Mouse (Mus musculus) cerebellum, postnatal 10 days (tissue): ENCODE data around the gene Trim56.

Source experiments
- DNase-seq, 2 experiments: peaks; one replicate each; pipeline ENCODE4 v3.0.0; 2021; ENCODE audit warnings: mixed read lengths in 2 of 2

The Trim56 gene

DNA sequence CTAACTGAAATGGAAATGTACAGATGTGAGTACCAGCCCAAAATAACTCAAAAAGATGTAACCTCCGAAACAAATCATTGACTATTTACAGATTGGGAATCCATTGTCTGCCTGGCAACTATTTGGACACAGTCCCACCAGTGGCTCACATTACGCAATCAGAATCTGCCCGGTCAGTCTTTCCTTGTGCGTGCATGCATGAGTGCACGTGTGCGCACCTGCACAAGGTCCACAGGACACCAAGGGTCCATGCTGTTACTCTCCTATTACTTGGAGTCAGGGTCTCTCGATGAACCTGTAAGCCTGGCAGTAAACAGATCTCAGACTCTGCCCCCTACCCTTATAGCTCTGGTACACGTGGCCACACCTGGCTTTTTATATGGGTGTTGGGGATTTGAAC lies 8.3 kb downstream of the Trim56 start:
- no peak for DNase-seq

DNA sequence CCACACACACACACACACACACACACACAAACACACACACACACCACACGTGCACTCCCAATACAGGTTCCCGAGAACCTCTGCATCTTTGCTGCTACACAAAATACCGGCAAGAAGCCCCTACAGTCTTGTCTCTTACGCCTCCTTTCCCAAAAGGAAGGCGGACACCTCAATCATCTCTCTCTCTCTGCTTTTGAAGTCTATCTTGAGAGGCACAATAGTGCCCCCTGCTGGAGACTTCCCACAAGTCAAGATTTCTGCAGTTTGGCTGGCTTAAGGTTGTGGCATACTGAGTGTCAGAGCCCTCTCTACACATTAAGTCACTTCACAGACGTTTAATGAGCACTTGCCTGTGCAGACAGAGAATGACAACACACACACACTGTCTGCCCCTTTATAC lies 9.0 kb downstream of the Trim56 start:
- DNase-seq: peak; percentile 92 to 95

DNA sequence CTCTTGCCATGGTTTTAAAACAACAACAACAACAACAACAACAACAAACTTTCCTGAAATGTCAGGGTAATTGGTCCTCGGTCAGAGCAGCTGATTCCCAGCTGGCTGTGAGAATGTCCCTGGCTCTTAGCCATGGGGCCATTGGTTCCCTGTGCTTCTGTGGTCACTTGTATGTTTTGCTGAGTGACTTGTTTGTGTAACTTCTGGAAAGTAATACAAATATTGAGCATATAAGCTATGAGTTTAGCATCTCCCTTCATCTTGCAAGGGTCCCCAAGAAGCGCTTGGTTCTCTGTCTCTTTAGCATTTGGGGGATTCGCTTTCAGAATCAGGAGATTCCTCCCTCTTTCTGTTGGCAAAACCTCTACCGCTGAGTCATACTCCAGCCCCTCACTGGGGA lies 9.6 kb downstream of the Trim56 start:
- DNase-seq: peak in 1 of 2 experiments; percentile 40

DNA sequence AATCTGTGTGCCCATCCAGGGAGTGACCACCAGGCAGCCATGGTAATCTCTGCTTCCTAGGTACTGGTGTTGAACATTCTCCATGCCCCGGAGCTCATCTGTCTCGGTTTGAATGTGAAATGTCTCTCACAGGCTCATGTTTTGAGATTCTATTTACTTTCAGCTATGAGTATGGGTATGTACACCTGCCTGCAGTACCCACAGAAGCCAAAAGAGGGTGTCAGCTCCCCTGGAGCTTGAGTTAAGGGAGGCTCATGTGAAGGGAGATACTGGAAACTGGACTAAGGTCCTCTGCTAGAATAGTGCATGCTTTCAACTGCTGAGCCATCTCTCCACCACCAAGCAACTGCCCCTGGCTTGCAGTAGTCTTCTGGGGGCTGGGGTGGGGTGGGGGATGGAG lies 12.0 kb downstream of the Trim56 start:
- no peak for DNase-seq

DNA sequence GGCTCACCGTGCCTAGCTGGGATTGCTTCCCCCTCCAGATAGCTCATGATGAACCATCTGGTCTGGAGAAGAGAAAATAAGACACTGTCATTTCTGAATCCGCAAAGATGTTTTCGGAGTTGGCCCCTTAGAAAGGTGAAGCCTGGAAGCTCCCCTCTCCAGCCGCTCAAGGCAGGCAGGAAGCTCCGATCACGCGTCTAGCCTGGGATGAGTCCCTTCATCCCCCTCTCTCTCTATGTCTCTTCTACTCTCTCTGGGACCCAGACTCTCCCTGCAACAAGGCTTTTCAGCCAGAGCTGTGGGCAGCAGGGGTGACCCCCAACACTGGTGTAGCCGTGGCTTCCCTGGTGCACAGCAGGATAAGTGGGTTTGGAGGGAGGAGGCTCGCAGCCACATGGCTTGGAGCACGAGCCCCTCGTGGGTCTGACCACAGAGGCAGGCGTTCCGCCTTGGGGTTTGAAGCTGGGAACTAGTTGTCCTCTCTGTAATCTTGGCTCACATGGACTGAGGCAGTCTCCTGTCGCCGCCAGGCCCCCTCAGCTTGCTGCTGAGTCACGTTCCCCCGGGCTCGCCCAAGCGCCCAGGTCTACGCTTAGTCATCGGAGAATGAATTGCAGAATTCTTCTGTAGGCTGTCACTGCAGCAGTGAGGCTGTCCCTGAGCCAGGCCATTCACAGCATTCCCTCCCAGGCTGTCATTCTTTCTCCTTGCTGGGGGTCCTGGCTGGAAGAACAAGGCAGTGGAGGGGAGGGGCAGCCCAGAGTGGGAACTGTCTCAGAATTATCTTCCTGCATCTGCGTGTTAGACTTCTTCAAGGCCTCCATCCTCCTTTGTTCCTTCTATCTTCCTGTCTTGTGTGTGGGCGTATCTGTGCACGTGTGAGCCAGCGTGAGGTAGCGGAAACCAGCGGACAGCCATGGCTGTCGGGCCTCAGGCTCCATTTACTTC lies 13.2 kb downstream of the Trim56 start:
- DNase-seq: peak; percentile 52 to 56

DNA sequence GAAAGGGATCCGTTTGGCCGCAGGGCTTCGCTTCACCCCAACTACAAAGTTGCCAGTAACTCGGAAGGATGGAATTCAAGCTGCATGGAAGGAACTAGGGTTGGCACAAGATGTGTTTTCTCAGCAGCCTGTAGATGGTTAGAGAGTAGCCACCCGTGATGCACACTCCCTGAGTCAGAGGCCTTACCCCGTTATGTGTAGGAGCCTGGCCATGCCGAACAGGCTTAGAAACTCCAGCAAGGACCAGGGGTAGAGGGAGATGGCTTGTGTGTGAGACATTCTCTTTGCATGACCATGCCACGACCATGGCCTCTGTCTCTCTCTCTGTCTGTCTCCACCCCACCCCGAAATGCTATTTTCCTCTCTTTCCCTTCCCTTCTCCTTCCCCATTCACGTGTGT lies 13.9 kb downstream of the Trim56 start:
- no peak for DNase-seq

DNA sequence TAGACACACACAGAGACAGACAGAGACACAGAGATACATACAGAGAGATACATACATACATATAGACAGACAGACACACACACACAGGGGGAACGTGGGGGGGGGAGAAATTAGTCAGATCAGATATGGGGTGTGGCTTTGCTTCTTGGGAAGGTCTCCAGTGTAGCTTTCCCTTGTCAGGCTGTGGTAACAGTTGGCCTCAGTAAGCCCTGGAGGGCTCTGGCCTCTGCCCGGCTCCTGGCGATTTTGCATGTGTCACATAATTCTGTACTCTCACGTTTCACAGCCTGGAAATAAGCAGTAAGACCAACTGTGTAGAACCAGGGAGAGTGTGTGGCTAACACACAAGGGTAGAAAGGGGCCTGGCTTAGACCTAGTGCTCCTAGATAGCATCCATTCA lies 15.3 kb downstream of the Trim56 start:
- peak; percentile 76 to 78 for DNase-seq

DNA sequence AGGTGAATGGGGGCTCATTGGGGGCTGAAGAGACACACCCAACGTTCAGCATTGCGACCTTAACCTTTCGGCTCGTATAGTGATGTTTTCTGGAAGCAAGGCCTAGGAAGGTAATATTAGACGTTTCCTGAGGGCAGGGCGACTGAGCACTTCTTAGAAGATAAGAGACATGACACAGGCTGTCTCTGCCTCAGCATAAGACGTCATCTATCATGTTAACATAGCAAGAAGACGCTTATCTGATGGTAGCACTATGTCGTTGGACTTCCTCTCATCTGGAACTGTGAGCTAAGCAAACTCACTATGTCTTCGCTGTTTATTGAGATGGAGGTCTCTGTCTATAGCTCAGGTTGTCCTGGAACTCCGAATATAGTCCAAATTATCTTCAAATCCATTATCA lies 17.6 kb downstream of the Trim56 start:
- DNase-seq: no peak

DNA sequence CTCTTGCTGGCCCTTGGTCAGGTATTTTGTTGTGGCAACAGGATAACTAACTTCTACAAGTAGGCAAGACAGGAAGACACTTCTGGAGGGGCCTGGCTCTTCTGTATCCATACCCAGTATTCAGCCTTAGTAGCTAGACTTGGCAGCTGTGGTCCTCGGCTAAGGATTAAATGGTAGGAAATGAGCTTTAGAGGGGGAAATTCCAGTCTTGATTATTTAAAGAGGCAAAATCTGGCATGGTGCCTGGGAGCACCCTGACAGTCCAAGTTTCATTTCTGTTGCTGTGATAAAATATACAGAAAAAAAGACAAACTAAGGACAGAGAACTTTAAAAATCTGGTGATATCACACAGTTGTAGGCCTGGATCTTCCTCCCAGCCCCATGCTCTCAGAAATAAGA lies 20.0 kb downstream of the Trim56 start:
- DNase-seq: no peak

DNA sequence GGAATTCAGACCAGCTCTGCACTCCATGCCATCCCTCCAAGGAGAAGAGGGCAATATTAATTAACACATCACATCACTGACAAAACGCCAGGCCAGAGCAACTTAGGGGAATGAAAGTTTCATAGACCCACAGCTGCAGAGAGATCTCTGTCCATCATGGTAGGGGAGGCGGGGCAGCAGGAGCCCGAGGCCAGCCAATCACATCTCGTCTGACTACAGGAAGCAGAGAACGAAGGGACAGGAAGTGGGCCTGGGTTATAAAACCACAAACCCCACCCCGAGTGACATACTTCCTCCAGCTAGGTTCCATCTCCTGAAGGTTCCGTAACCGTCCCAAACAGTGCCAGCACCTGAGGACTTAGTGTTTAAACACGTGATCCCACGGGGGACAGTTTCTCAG lies 20.9 kb downstream of the Trim56 start:
- no peak for DNase-seq

DNA sequence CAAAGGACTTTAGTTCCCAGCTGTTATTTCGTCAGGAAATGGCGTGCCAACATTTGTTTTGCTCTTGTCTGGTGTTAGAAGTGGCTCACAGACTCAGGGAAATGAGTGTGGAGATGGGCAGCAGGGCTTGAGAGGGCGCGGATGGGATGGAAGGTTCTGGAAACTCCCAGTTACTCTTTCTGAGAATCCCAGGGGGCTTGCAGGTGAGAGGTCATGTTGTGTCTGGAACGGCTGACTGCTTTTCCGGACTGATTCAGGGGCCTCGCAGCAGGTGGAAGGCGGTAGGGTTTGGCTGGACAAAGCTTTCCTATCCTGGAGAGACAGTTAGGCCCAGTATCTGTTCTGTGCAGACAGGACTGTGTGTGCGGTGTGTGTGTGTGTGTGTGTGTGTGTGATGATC lies 22.3 kb downstream of the Trim56 start:
- peak in 1 of 2 experiments; percentile 38 for DNase-seq

DNA sequence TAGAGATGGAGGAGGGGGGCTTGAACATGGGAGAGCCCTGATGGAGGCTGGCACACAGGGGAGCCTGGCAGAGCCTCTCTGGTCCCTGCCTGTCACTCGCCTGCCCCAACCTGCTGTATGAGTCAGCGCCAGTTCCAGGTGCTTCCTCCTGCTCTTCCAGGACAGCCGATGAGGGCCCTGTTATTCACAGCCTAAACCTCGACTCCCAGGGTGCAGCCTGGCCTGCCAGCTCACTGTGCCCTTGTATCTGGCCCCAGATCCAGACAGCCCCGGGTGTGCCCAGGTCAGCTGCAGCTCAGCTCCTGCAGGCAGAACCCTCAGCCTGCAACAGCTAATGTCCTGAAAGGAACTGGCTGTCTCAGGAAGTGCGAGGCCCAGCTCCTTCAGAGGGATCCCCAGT lies 24.4 kb downstream of the Trim56 start:
- DNase-seq: peak in 1 of 2 experiments; percentile 40

DNA sequence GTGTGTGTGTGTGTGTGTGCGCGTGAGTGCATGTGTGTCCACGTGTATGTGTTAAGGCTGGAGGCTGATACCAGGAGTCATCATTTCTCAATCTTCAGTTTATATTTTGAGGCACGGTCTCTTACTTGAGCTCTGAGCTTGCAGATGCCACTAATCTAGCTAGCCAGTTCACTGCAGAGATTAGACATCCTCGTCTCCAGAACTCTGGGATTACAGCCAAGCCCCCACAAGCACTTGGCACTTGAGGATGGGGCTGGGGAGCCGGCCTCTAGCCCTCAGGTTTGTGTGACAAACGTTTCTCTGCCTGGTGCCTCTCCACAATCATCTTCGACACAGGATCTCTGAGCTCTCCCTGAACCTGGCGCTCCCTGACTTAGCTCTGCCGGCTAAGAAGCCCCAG lies 25.1 kb downstream of the Trim56 start:
- DNase-seq: peak; percentile 86 to 89

DNA sequence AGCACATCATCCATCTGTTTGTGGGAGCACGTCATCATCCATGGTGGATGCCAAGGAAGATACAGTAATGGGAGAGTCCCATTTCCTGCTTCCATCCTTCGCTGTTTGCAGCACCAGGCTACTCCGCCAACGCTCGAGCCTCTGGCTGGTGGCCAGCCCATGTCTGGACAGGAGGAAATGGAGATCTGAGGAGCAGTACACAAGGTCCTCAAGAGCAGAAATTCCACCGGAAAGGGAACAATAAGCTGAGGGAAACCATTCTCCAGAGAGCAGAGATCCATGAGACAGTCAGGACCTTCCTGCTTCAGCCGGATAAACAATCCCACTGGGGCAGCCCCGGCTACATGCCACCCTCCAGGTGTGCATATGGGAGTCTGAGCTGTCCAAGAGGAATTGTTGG lies 28.6 kb downstream of the Trim56 start:
- DNase-seq: no peak

DNA sequence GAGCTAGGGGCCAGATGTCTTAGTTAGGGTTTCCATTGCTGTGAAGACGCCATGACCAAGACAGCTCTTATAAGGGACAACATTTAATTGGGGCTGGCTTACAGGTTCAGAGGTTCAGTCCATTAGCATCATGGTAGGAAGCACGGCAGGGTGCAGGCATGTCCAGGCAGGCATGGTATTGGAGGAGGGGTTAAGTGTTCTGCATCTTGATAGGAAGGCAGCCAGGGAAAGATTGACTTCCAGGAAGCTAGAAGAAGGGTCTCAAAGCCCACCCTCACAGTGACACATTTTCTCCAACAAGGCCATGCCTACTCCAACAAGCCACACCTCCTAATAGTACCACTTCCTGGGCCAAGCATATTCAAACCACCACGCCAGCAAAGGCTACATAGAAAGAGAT lies 30.3 kb downstream of the Trim56 start:
- no peak for DNase-seq

DNA sequence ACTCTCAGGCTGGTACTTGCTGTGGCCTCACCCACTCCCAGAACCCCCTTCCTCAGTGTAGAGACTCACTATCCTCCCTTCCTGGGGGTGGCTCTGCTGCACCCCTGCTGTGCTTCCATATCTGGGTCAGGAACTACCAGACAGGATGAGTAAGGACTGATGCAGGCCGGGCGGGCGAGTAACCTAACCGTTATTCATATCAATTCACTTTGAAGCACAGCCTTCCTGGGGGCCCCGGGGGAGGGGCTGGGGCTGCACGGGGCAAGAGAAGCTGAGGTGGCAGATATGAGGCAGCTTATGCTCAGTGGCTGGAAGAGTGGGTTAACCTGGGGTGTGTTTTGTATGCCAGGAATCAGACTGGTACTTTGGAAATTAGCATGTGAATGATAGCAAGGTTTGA lies 31.0 kb downstream of the Trim56 start:
- no peak for DNase-seq

DNA sequence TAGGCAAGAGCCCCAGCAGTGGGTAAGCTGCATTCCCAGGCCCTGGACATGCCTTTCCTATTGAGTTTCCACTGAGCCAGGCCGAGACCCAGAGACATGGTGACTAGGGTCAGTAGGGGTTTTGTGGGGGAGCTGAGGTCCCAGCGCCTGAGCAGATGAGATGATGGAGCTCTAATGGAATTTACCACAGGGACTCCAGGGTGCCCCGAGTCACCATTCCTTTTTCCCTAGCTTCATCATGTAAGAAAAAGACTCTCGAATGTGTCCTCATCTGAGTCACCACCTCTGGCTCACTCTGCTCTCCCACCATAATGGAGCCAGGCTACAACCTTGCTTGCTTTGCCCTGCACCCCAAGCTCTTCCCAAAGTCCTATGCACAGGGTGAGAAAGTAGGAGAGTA lies 33.0 kb downstream of the Trim56 start:
- no peak for DNase-seq

DNA sequence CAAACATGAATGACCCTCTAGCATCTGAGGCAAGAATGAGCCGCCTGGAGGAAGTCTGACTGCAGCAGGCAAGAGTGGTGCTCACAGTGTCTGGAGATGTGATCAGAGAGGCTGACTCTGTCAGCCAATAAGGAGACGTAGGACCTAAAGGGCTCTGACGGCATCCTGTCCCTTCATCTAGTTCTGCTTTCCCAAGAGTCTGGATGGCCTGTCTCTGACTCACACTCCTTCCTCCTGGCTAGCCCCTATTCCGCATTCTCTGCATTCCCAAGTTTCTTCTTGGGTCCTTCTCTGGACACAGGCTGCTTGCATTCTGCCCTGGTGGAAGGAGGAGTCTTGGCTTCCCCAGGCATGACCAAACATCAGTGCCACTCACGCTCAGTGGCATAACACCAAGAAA lies 36.2 kb downstream of the Trim56 start:
- no peak for DNase-seq

DNA sequence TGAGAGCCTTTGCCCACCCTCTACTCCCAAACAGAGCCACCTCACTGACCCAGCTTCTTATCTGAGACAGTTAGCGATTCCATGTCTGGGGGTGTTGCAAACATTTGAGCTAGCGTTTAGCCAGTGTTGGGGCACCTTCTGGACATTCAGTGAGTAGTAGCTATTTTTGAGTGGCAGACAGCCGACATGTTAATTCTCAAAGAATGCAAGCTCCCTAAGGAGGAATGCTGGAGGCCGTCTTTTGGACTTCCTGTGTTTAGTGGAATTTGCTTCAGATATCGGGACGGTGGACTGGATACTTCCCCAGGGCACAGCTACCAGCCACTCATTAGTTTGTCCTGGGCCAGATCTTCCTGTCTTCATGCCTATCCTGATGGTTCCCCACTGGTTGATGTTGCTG lies 37.4 kb downstream of the Trim56 start:
- no peak for DNase-seq

DNA sequence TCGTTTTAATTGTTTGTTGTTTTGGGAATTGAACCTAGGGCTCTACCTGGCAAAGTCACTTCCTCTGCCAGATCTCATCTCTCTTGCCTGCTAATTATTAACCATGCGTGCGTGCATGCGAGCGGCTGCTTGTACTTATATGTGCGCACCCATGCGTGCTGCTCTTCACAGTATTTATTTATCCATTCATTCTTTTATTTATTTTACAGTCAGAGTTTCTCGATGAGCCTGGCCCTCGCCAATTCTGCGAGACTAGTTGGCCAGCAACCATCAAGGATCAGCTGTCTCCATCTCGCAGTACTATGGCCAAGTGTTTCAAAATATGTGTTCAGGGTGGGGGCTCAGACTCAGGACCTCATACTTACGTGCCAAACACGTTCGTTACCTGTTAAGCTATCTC lies 38.0 kb downstream of the Trim56 start:
- peak in 1 of 2 experiments; percentile 38 for DNase-seq

DNA sequence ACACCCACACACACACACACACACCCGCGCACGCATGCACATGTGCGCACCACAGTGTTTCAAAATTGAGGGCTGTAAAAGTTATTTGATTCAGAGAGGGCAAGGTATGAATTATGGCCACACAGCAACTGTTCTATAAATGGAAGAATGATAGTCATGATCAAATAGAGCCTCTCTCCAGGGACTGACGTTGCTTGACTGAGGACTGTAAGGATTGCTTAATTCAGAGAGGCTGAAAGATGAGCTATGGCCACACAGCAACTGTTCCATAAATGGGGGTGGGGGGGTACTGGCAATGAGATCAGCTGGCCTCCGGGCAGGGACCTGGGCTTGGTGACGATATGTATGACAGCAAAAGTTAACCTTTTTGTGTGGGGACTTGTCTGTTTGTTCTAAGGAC lies 38.8 kb downstream of the Trim56 start:
- no peak for DNase-seq

DNA sequence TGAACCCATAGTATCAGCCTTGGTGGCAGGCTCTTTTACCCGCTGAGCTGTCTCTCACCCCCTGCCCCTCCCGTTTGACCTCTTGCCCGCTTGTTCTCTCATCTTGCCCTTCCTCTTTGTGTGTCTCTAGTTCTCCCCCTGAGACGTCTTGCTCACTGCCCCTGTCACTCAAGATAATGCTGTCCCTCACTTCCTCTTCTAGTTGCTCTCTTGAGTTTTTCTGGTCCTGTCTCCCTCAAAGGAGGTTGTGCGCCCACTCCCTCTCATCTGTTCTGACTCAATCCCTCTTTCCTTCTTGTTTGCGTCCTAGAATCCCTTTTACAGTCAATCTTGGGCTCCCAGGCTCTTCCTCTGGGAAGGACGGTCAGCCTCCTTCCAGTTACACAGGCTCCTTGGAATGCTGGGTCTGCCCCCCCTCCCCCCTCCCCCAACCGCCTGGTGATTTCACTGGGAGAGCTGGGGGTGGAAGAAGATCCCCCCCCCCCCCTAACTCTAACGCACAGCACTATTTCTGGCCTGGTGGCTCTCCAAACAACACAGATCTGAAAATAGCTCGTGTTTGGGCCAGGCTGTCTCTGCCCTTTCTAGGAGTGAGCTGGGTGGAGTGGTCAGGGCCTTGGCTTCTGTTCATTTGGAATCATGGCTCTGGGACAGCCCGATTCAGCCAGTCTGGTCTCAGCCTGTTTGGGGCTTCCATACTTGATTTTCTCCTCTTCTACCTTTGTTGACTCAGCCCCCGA lies 39.6 kb downstream of the Trim56 start:
- peak; percentile 50 to 54 for DNase-seq

DNA sequence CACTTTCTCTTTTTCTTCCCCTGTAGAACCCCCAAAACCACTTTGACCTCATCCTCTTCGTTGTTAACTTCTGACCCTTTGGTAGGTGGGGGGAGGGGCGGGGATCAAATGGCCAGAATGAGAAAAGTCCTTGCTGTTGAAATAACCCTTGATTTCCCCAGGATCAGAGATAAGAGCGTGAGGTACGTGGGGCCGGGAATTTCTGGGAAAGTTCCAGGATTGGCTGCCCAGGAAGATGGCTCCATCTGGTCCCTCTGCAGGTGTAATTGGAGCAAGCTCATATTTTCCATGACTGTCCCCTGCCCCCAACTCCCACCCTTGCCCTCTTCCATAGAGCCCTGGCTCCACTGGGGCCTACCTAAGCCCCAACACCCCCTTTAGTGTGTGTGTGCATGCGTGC lies 40.3 kb downstream of the Trim56 start:
- DNase-seq: peak; percentile 82 to 84

DNA sequence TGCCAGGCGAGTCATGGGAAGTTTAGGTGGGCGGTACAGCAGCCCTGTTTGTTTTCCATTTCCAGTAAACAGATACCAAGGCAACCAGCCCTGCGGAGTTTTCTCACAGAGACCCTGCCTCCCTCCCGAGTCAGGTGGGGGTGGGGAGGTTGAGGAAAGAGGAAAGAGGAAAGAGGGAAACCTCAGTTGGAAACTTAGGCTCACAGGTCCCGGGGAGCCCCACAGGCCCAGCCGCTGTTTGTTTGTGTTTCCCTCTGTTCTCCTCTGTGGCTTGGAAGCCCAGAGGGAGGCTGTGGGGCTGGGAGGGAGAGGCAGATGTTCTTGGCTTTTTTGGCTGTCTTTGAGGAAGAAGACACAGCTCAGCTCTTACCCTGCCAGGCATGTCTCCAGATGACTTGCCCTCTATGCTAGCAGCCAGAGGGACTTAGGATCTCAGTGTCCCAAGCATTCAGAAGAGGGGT lies 41.8 kb downstream of the Trim56 start:
- peak in 1 of 2 experiments; percentile 22 for DNase-seq
